Mouse (Mus musculus): ENCODE measurements around the gene Carmil2. TPM values are rescaled to one million over a fixed set of nuclear protein-coding genes. Genes with fewer than 3 reads are reported as not detected.

The Carmil2 gene
- total RNA-seq, 2 experiments from 2014 or later = 5.4 to 7.0 TPM

DNA sequence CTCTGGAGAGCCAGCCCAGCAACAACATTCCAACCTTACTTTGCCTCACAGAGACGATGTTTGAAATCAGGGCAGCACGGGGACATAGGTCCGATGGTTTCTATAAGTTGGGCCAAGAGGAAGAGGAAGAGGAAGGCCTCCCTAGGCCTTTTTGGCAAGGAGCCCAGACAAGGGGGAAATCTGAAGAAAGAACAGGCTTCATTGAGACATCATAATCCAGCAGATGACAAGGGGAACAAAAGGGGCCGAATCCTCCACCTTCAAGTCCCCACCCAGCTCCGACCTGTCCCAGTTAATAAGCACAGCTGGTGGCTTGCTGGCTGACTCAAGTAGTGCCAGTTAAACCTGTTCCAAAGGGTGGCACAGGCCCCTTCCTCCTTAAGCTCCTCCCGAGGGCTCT is 29.0 kb downstream of the Carmil2 start:
- no peak for ATAC-seq (replicated peaks; ENCODE audit: low FRiP score, poor library complexity, severe bottlenecking)

DNA sequence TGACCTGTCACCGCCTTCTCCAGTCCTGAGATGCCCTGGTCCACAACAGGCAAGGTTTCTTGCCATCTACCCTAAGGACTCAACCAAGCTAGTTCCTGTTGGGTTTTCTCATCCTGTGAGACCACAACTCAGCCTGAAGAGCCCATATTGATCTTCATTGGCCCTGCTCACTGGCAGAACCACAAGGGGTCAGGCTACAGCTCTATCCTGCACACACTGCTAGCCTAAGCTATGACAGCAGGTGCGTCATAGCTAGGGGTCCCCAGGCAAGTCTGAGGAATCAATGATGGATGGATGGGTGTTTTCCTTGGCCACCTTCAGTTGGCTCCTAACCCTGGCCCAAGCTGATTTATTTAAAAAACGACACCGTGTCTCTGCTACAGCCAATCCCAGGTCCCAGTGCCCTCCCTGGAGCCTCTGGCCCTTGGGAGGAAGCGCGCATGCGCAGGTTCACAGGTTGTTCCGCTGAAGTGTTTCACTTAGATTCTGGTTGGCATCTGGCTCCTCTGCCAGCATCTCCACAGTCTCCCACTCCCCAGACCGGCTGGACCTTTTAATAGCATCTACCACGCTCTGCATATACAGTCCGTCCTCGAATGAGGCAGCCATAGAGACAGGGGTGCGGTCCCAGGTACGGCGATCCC is 30.4 kb downstream of the Carmil2 start:
- ATAC-seq (replicated peaks; ENCODE audit: low FRiP score, poor library complexity, severe bottlenecking) = no peak

DNA sequence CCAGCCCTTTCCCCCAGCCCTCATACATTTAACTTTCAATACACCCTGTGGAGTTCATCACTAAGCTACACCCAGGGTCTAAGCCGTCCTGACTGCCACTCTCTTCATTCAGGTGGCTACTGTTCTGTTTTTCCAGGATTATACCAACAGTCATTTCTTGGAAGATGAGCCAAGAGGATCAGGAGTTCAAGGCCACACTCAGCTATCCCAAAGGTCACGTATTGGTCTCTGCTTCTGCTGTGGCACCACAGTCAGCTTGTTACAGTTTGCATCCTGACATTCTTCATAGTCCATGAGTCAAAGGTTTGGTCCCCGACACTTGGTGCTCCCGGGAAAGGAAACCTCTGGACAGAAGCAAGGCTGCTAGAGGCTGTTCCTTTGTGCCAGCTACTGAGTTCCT is 33.6 kb downstream of the Carmil2 start:
- ATAC-seq (replicated peaks; ENCODE audit: low FRiP score, poor library complexity, severe bottlenecking) = no peak

DNA sequence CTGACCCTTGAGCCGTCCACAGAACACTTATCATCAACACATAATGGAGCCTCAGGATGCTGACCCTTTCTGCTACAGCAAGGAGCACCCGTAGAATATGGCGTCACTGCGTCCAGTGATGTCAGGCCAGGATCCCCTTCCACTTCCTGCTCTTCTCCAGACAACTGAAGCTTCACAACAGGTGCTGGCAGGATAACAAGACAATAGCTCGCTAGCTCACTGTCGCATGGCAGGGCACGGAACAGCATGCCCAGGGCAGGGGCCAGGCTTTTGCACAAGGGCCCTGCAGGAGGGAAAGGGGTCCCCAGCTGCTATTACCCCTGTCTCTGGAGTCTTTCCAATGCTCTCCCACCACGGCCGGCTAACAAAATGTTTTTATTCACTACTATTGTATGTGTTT is 36.8 kb downstream of the Carmil2 start:
- no peak for ATAC-seq (replicated peaks; ENCODE audit: low FRiP score, poor library complexity, severe bottlenecking)

DNA sequence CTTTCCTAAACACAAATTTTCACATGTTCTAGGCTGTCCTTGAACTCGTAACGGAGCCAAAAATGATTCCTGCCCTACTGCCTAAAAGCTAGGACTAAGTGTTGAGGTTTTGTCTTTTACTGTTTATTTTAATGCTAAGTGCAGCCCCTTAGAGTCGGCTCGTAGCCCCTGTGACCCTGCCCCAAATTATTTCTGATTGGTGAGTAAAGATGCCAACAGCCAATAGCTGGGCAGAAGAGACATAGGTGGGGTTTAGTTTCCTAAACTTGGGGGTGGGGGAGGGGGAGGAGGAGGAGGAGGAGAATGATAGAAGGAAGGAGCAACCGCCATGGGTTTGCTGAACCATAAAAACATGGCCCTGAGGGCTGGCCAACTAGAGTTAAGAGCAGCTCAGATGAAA is 39.7 kb downstream of the Carmil2 start:
- no peak for ATAC-seq (replicated peaks; ENCODE audit: low FRiP score, poor library complexity, severe bottlenecking)

DNA sequence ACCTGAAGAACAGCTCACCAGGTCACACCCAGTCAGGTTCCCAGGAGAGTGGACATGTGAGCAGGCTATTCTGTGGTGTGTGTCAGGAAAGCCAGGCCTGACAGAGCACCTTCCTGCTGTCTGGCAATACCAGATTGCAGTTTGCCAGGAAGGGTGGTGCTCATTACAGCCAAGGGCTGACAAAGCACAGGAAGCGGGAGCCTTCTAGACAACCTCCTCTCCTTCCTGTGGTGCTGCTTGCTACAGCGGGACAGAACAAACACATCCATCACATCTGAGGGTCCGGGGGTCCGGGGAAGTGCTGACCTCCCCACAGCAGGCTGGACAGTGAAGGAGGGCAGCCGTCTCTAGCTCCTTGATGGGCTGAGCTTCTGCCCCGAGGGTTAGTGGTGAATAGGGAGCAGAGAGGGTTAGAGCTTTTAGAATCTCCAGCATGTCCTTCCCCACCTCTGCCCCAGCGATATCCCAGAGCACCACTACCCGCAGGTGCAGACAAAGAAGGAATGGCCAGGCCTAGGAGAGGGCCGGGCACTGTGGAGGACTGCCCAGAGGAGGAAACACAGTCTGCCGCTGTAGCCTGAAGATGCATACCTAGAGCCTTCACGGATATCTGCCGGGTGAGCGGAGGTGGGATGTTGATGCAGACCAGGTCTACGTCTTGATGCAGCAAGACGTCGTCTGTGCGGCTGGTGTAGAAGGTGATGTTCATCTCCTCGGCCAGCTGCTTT is 41.5 kb downstream of the Carmil2 start:
- peak; percentile 55 for ATAC-seq (replicated peaks; ENCODE audit: low FRiP score, poor library complexity, severe bottlenecking)

DNA sequence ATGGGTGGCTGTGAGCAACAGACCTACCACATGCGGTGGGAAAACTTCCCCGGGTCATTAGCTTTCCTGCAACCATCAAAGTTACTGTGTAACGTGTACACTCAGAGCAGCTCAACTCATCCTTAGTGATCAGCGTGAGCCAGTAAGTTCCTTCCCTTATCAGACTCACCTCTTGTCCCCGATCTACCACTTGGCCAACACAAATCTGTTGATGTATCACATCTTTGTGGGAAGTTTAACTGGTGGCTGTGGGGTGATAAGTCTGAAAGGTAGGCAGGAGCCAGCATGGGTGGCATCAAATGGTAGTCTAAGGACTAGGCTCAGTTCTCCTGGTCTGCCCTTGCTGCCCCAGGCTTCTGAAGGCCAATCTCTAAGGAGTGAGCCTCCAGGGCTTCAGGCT is 46.1 kb downstream of the Carmil2 start:
- 0 out of 2 replicates have a peak, but pooled peaks have one; percentile 30 for ATAC-seq (replicated peaks; ENCODE audit: low FRiP score, poor library complexity, severe bottlenecking)

DNA sequence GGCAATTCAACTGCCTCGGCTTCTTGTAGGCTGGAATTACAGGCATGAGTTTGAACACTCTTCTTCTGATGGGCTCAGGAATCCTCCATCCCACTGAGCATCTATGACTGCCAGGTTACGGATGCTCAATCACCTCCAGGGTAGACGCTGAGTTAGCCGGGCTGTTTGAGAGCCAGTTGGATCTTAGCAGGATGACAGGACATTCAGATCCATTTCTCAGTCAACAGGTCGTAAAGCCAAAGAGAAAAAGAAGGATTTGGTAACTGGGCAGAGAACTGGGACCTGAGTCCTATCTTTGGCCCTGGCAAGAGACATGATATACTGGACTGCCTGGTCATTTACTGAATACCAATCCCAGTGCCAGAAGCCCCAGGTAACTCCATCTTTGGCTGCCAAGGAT is 53.1 kb downstream of the Carmil2 start:
- ATAC-seq (replicated peaks; ENCODE audit: low FRiP score, poor library complexity, severe bottlenecking) = no peak

DNA sequence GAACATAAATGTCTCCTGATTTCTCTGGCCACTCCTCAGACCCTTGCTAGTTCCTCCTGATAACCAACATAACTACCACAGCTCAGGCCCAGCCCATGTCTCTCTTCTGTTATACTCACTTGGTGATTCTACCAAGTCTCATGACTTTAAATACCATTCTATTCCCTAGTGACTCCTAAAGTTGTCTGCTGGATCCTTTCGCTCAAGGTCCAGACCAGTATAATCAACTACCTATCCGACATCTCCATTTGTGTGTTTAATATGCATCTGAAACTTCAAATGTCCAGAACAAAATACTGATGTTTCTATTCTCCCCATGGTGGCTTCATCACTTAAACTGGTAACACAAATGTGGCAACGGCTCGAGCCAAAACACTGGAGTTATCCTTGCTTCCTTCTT is 57.2 kb downstream of the Carmil2 start:
- ATAC-seq (replicated peaks; ENCODE audit: low FRiP score, poor library complexity, severe bottlenecking) = no peak

Other genes with a start within 250 kb of the Carmil2 start
- 2.5 TPM in 1 of 2 replicates, not detected in the other for gene Tppp3, start 214.7 kb upstream of the Carmil2 start, total RNA-seq (2015; ENCODE audit: low replicate concordance)
- 2.2 TPM in 1 of 2 replicates, not detected in the other for gene Tppp3, start 214.7 kb upstream of the Carmil2 start, total RNA-seq (2017; ENCODE audit: low replicate concordance)
- 2.5 TPM in 1 of 2 replicates, not detected in the other for gene Zdhhc1, start 189.4 kb upstream of the Carmil2 start, total RNA-seq (2015; ENCODE audit: low replicate concordance)
- 0.39 TPM in 1 of 2 replicates, not detected in the other for gene Zdhhc1, start 189.4 kb upstream of the Carmil2 start, total RNA-seq (2017; ENCODE audit: low replicate concordance)
- gene Hsd11b2, start 167.5 kb upstream of the Carmil2 start, total RNA-seq (2015; ENCODE audit: low replicate concordance) = not detected in 2 replicates
- gene Hsd11b2, start 167.5 kb upstream of the Carmil2 start, total RNA-seq (2017; ENCODE audit: low replicate concordance) = not detected in 2 replicates
- gene Atp6v0d1, start 120.2 kb upstream of the Carmil2 start, total RNA-seq (2015; ENCODE audit: low replicate concordance) = 84.7 and 109 TPM in 2 replicates
- 31.3 and 35.6 TPM in 2 replicates for gene Atp6v0d1, start 120.2 kb upstream of the Carmil2 start, total RNA-seq (2017; ENCODE audit: low replicate concordance)
- gene Ripor1, start 81.0 kb upstream of the Carmil2 start, total RNA-seq (2015; ENCODE audit: low replicate concordance) = 7.2 and 11.3 TPM in 2 replicates
- 0.23 and 1.8 TPM in 2 replicates for gene Ripor1, start 81.0 kb upstream of the Carmil2 start, total RNA-seq (2017; ENCODE audit: low replicate concordance)
- gene Ctcf, start 49.7 kb upstream of the Carmil2 start, total RNA-seq (2015; ENCODE audit: low replicate concordance) = 154 and 195 TPM in 2 replicates
- 314 and 346 TPM in 2 replicates for gene Ctcf, start 49.7 kb upstream of the Carmil2 start, total RNA-seq (2017; ENCODE audit: low replicate concordance)
- not detected in 2 replicates for gene Agrp, start 48.9 kb upstream of the Carmil2 start, total RNA-seq (2015; ENCODE audit: low replicate concordance)
- gene Agrp, start 48.9 kb upstream of the Carmil2 start, total RNA-seq (2017; ENCODE audit: low replicate concordance) = not detected in 2 replicates
- gene Acd, start 14.8 kb downstream of the Carmil2 start, total RNA-seq (2015; ENCODE audit: low replicate concordance) = 10.9 and 22.0 TPM in 2 replicates
- gene Acd, start 14.8 kb downstream of the Carmil2 start, total RNA-seq (2017; ENCODE audit: low replicate concordance) = 1.7 and 9.7 TPM in 2 replicates
- gene Pard6a, start 14.9 kb downstream of the Carmil2 start, total RNA-seq (2015; ENCODE audit: low replicate concordance) = 1.7 and 3.6 TPM in 2 replicates
- 2.7 TPM in 1 of 2 replicates, not detected in the other for gene Pard6a, start 14.9 kb downstream of the Carmil2 start, total RNA-seq (2017; ENCODE audit: low replicate concordance)
- not detected in 2 replicates for gene 4933405L10Rik, start 21.4 kb downstream of the Carmil2 start, total RNA-seq (2015; ENCODE audit: low replicate concordance)
- gene 4933405L10Rik, start 21.4 kb downstream of the Carmil2 start, total RNA-seq (2017; ENCODE audit: low replicate concordance) = not detected in 2 replicates
- 2.9 and 5.4 TPM in 2 replicates for gene Enkd1, start 21.9 kb downstream of the Carmil2 start, total RNA-seq (2015; ENCODE audit: low replicate concordance)
- gene Enkd1, start 21.9 kb downstream of the Carmil2 start, total RNA-seq (2017; ENCODE audit: low replicate concordance) = 0.15 and 3.7 TPM in 2 replicates
- not detected in 2 replicates for gene Gfod2, start 72.4 kb downstream of the Carmil2 start, total RNA-seq (2015; ENCODE audit: low replicate concordance)
- 0.51 TPM in 1 of 2 replicates, not detected in the other for gene Gfod2, start 72.4 kb downstream of the Carmil2 start, total RNA-seq (2017; ENCODE audit: low replicate concordance)
- gene Ranbp10, start 141.1 kb downstream of the Carmil2 start, total RNA-seq (2015; ENCODE audit: low replicate concordance) = 306 and 341 TPM in 2 replicates
- gene Ranbp10, start 141.1 kb downstream of the Carmil2 start, total RNA-seq (2017; ENCODE audit: low replicate concordance) = 296 and 297 TPM in 2 replicates
- gene Tsnaxip1, start 141.5 kb downstream of the Carmil2 start, total RNA-seq (2015; ENCODE audit: low replicate concordance) = 2.9 TPM in 1 of 2 replicates, not detected in the other
- gene Tsnaxip1, start 141.5 kb downstream of the Carmil2 start, total RNA-seq (2017; ENCODE audit: low replicate concordance) = 1.4 TPM in 1 of 2 replicates, not detected in the other
- 57.0 and 57.3 TPM in 2 replicates for gene Cenpt, start 167.0 kb downstream of the Carmil2 start, total RNA-seq (2015; ENCODE audit: low replicate concordance)
- 55.2 and 94.3 TPM in 2 replicates for gene Cenpt, start 167.0 kb downstream of the Carmil2 start, total RNA-seq (2017; ENCODE audit: low replicate concordance)
- 9.6 and 22.0 TPM in 2 replicates for gene Thap11, start 168.9 kb downstream of the Carmil2 start, total RNA-seq (2015; ENCODE audit: low replicate concordance)
- 11.0 and 18.6 TPM in 2 replicates for gene Thap11, start 168.9 kb downstream of the Carmil2 start, total RNA-seq (2017; ENCODE audit: low replicate concordance)
- 57.8 and 102 TPM in 2 replicates for gene Nutf2, start 174.3 kb downstream of the Carmil2 start, total RNA-seq (2015; ENCODE audit: low replicate concordance)
- 15.3 and 42.5 TPM in 2 replicates for gene Nutf2, start 174.3 kb downstream of the Carmil2 start, total RNA-seq (2017; ENCODE audit: low replicate concordance)
- gene Edc4, start 194.6 kb downstream of the Carmil2 start, total RNA-seq (2015; ENCODE audit: low replicate concordance) = 12.2 and 15.9 TPM in 2 replicates
- gene Edc4, start 194.6 kb downstream of the Carmil2 start, total RNA-seq (2017; ENCODE audit: low replicate concordance) = 22.1 and 25.5 TPM in 2 replicates
- gene Nrn1l, start 207.3 kb downstream of the Carmil2 start, total RNA-seq (2015; ENCODE audit: low replicate concordance) = not detected in 2 replicates
- gene Nrn1l, start 207.3 kb downstream of the Carmil2 start, total RNA-seq (2017; ENCODE audit: low replicate concordance) = not detected in 2 replicates
- 5.4 and 8.6 TPM in 2 replicates for gene Pskh1, start 214.2 kb downstream of the Carmil2 start, total RNA-seq (2015; ENCODE audit: low replicate concordance)
- gene Pskh1, start 214.2 kb downstream of the Carmil2 start, total RNA-seq (2017; ENCODE audit: low replicate concordance) = 7.1 and 11.7 TPM in 2 replicates
- gene Ctrl, start 247.6 kb downstream of the Carmil2 start, total RNA-seq (2015; ENCODE audit: low replicate concordance) = not detected in 2 replicates
- not detected in 2 replicates for gene Ctrl, start 247.6 kb downstream of the Carmil2 start, total RNA-seq (2017; ENCODE audit: low replicate concordance)